Mouse (Mus musculus) MEL (cell line): ENCODE results near the gene Suclg2. TPM values are rescaled to one million over a fixed set of nuclear protein-coding genes. Genes with fewer than 3 reads are reported as not detected.
A peak's percentile ranks its signal among the peaks of the same experiment; 100 is the strongest.

Experiments used
- DNase-seq: peaks from one replicate; pipeline ENCODE4 v3.0.0; 2011; ENCODE audit warnings: low read depth, low spot score
- H3K27ac ChIP-seq: 2 replicates; pipeline ENCODE4 v1.5.1; 2012; ENCODE audit warnings: low read depth, mild to moderate bottlenecking, control low read depth, low read length, moderate library complexity; ENCODE audit not compliant: control insufficient read depth
- H3K27me3 ChIP-seq, 2 experiments: fragments of 150-350 bp in 1 of 2; sonication (generic) in 1 of 2; 2 replicates each; pipeline ENCODE4 v1.6.1; 2012; ENCODE audit warnings: low read length in 2 of 2, mild to moderate bottlenecking in 2 of 2, improper control_type of control experiment in 1 of 2, moderate library complexity in 1 of 2; ENCODE audit not compliant: insufficient read depth in 2 of 2, control insufficient read depth in 1 of 2
- H3K36me3 ChIP-seq, 2 experiments: 2 replicates each; pipeline ENCODE4 v1.6.1; 2012 to 2014; ENCODE audit warnings: low read length in 2 of 2, improper control_type of control experiment in 1 of 2, inconsistent platforms in 1 of 2, mild to moderate bottlenecking in 1 of 2; ENCODE audit not compliant: insufficient read depth in 2 of 2, control insufficient read depth in 1 of 2
- H3K4me1 ChIP-seq, 2 experiments: fragments of 150-350 bp in 1 of 2; sonication (generic) in 1 of 2; 2 replicates each; pipeline ENCODE4 v1.6.1; 2012; ENCODE audit warnings: low read length in 2 of 2, improper control_type of control experiment in 1 of 2, mild to moderate bottlenecking in 1 of 2; ENCODE audit not compliant: insufficient read depth in 2 of 2, control insufficient read depth in 1 of 2
- H3K4me3 ChIP-seq, 2 experiments: fragments of 150-350 bp in 1 of 2; sonication (generic) in 1 of 2; 2 replicates each; pipeline ENCODE4 v1.5.1; 2012; ENCODE audit warnings: low read depth in 2 of 2, low read length in 2 of 2, mild to moderate bottlenecking in 2 of 2, moderate library complexity in 2 of 2, control low read depth in 1 of 2, improper control_type of control experiment in 1 of 2; ENCODE audit not compliant: control insufficient read depth in 1 of 2, insufficient read depth in 1 of 2
- H3K79me2 ChIP-seq: 2 replicates; pipeline ENCODE4 v1.6.1; 2012; ENCODE audit warnings: mild to moderate bottlenecking, low read length, moderate library complexity; ENCODE audit not compliant: control insufficient read depth, poor library complexity, insufficient read depth
- H3K9ac ChIP-seq: 2 replicates; pipeline ENCODE4 v1.6.1; 2012; ENCODE audit warnings: low read depth, mild to moderate bottlenecking, control low read depth, low read length, moderate library complexity; ENCODE audit not compliant: control insufficient read depth, poor library complexity, severe bottlenecking
- H3K9me3 ChIP-seq: fragments of 150-350 bp; sonication (generic); replicated peaks from 2 replicates; pipeline ENCODE4 v1.6.1; 2012; ENCODE audit warnings: mild to moderate bottlenecking, low read length, improper control_type of control experiment, moderate library complexity; ENCODE audit not compliant: insufficient read depth
- ETS1 ChIP-seq: IDR thresholded peaks from 2 replicates; pipeline ENCODE4 v1.6.1; 2012; ENCODE audit warnings: low read depth, mild to moderate bottlenecking, inconsistent platforms, low read length, improper control_type of control experiment, moderate library complexity
- KAT2A ChIP-seq: conservative IDR thresholded peaks from 2 replicates; pipeline ENCODE4 v1.6.1; 2012; ENCODE audit warnings: low read depth, low read length, improper control_type of control experiment, inconsistent platforms
- MAX ChIP-seq: IDR thresholded peaks from 2 replicates; pipeline ENCODE4 v1.6.1; 2011; ENCODE audit warnings: low read length, improper control_type of control experiment
- MEF2A ChIP-seq: IDR thresholded peaks from 2 replicates; pipeline ENCODE4 v1.6.1; 2014; ENCODE audit warnings: low read depth, mild to moderate bottlenecking, inconsistent platforms, low read length, improper control_type of control experiment; ENCODE audit not compliant: poor library complexity, insufficient replicate concordance, severe bottlenecking; ENCODE audit errors: extremely low read depth
- MXI1 ChIP-seq: IDR thresholded peaks from 2 replicates; pipeline ENCODE4 v1.6.1; 2011; ENCODE audit warnings: mild to moderate bottlenecking, low read depth, low read length, improper control_type of control experiment
- MYB ChIP-seq: IDR thresholded peaks from 2 replicates; pipeline ENCODE4 v1.6.1; 2011; ENCODE audit warnings: mild to moderate bottlenecking, low read depth, low read length, improper control_type of control experiment
- POLR2A ChIP-seq, 2 experiments: IDR thresholded peaks; 2 replicates each; pipeline ENCODE4 v1.6.1; 2011 to 2012; ENCODE audit warnings: low read length in 2 of 2, mild to moderate bottlenecking in 2 of 2, control low read depth in 1 of 2, improper control_type of control experiment in 1 of 2, low read depth in 1 of 2, moderate library complexity in 1 of 2; ENCODE audit not compliant: control insufficient read depth in 1 of 2, insufficient read depth in 1 of 2, poor library complexity in 1 of 2
- POLR2AphosphoS2 ChIP-seq: IDR thresholded peaks from 2 replicates; pipeline ENCODE4 v1.6.1; 2011; ENCODE audit warnings: low read length, improper control_type of control experiment
- RCOR1 ChIP-seq: IDR thresholded peaks from 2 replicates; pipeline ENCODE4 v1.6.1; 2012; ENCODE audit warnings: low read depth, mild to moderate bottlenecking, inconsistent platforms, low read length, improper control_type of control experiment
- TAL1 ChIP-seq: IDR thresholded peaks from 2 replicates; pipeline ENCODE4 v1.6.1; 2012; ENCODE audit warnings: mild to moderate bottlenecking, inconsistent platforms, low read length, moderate library complexity, mixed read lengths
- TBP ChIP-seq: IDR thresholded peaks from 2 replicates; pipeline ENCODE4 v1.8.0; 2011; ENCODE audit warnings: low read depth, low read length, improper control_type of control experiment
- TCF12 ChIP-seq: IDR thresholded peaks from 2 replicates; pipeline ENCODE4 v1.6.1; 2014; ENCODE audit warnings: low read depth, mild to moderate bottlenecking, inconsistent platforms, low read length, improper control_type of control experiment, moderate library complexity
- USF1 ChIP-seq: IDR thresholded peaks from 2 replicates; pipeline ENCODE4 v1.6.1; 2014; ENCODE audit warnings: low read depth, mild to moderate bottlenecking, inconsistent platforms, low read length, improper control_type of control experiment, moderate library complexity
- USF2 ChIP-seq, 2 experiments: IDR thresholded peaks; 2 replicates each; pipeline ENCODE4 v1.6.1; 2011 to 2012; ENCODE audit warnings: improper control_type of control experiment in 2 of 2, low read length in 2 of 2, borderline replicate concordance in 1 of 2, inconsistent platforms in 1 of 2, low read depth in 1 of 2, mild to moderate bottlenecking in 1 of 2; ENCODE audit not compliant: insufficient read depth in 1 of 2
- ZC3H11A ChIP-seq: IDR thresholded peaks from 2 replicates; pipeline ENCODE4 v1.6.1; 2012; ENCODE audit warnings: low read depth, mild to moderate bottlenecking, inconsistent platforms, low read length, improper control_type of control experiment
- ZKSCAN1 ChIP-seq: IDR thresholded peaks from 2 replicates; pipeline ENCODE4 v1.6.1; 2012; ENCODE audit warnings: low read depth, mild to moderate bottlenecking, inconsistent platforms, low read length, improper control_type of control experiment, moderate library complexity
- ZMIZ1 ChIP-seq: IDR thresholded peaks from 2 replicates; pipeline ENCODE4 v1.6.1; 2012; ENCODE audit warnings: low read depth, mild to moderate bottlenecking, inconsistent platforms, low read length, improper control_type of control experiment, moderate library complexity
- polyA plus RNA-seq, 2 experiments: library from polyadenylated mRNA; stranded (reverse) in 1 of 2; unstranded in 1 of 2; fragments of >175 nt in 1 of 2; fragments of >200 nt in 1 of 2; gene quantifications; 2 replicates each; pipeline versions ENCODE4 v1.2.1 to v1.2.4; 2012; ENCODE audit warnings: low replicate concordance in 2 of 2, low read depth in 1 of 2; ENCODE audit not compliant: insufficient read length in 2 of 2, insufficient read depth in 1 of 2, missing spikeins in 1 of 2
- total RNA-seq: library from RNA; depleted of rRNA; stranded (reverse); fragments of 300-350 nt; gene quantifications from 2 replicates; pipeline ENCODE4 v1.2.3, GENCODE M21; 2012

The Suclg2 gene
- total and polyA plus RNA-seq, 3 experiments = 40.0 to 46.5 TPM; not detected in 1

DNA sequence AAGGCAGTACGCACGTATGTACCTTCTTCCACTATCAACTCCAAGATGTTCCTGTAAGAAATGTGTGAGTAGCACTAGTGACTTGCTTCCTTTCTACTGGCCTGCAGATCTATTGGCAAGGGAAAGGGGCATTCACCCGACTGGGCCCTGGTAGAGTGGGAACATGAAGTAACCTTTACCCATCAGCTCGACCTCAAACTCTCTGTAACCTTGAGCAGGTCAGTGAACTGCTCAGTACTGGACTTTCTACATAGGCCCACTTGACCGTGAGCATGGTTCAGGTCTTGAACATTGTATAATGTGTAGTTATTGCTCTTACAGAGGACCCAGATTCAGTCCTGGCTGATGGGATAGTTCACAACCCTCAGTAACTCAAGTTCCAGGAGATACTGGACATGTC, 2.1 kb downstream of the Suclg2 start:
- Histone ChIP-seq H3K4me3 (no peak overlapping the region), H3K27ac (no peak overlapping the region), H3K79me2 (peaks cover 27% of the 10 kb centered on the region)
- no peak for TF ChIP-seq MXI1
- no peak for TF ChIP-seq ZMIZ1
- TF ChIP-seq MEF2A = no peak
- no peak for TF ChIP-seq KAT2A
- no peak for TF ChIP-seq TCF12
- TF ChIP-seq RCOR1 = no peak
- no peak for TF ChIP-seq TBP
- TF ChIP-seq, all 39 proteins: peak for 0
- peaks cover 5 to 9% of the 10 kb centered on the region in 2 experiments; a peak in 3 of 4 replicates for H3K4me1 ChIP-seq
- H3K36me3 ChIP-seq = peaks cover 0 to 7% of the 10 kb centered on the region in 2 experiments; a peak in 2 of 4 replicates
- DNase-seq = peak; percentile 8
- no peaks in the 10 kb centered on the region for H3K27me3 ChIP-seq
- H3K9ac ChIP-seq = no peak overlapping the region
- no peaks in the 10 kb centered on the region for H3K9me3 ChIP-seq

DNA sequence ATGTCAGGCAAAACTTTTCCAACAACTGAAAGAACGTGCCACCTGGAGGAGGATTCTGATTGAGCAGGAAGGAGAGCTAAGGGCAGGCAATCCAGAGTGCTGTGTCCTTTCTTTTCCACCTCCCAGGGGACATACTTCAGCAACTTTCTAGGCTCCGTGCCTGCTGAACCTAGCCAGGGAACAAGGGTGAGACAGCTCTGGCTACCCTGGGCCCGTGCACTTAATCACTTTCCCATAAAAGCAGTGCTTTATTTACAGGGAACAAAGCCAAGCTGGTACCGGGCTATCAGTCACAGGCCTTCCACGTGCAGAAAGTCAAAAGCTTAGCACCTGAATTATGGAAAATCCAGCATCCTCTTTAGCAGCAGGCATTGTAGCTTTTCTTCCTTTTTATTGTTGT, 5.4 kb downstream of the Suclg2 start:
- Histone ChIP-seq H3K27ac (no peak overlapping the region), H3K9ac (no peak overlapping the region), H3K27me3 (no peaks in the 10 kb centered on the region), H3K4me1 (peaks cover 2 to 5% of the 10 kb centered on the region in 2 experiments; a peak in 2 of 4 replicates), H3K36me3 (peaks cover 0 to 3% of the 10 kb centered on the region in 2 experiments; a peak in 2 of 4 replicates), H3K4me3 (no peak overlapping the region), H3K9me3 (no peaks in the 10 kb centered on the region), H3K79me2 (peaks cover 30% of the 10 kb centered on the region)
- no peak for DNase-seq
- no peak for TF ChIP-seq POLR2A (IDR thresholded peaks at IDR 0.05; ENCODE audit: control insufficient read depth in 1 of 2, insufficient read depth in 1 of 2, low read depth in 1 of 2, low read length in 2 of 2, poor library complexity in 1 of 2)
- TF ChIP-seq TAL1 = no peak
- no peak for TF ChIP-seq MYB

DNA sequence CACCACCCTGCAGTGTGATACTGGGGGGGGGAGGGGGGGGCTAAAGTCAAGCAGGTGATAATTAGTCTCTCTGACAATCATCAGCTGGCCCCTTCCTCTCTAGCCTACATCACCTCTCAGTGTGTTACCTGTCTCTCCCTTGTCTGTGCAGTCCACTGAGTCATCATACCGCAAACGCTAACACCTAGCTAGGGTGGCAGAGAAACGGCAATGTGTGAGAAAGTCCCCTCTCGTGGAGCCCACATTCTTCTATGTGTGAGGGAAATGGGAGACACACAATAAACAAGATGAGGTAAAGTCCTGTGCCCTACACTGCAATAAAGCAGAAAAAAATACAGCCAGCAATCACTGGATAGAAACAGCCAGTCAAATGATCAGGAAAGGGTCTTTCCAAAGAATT, 6.5 kb downstream of the Suclg2 start:
- Histone ChIP-seq H3K27ac (no peak overlapping the region), H3K79me2 (peaks cover 25% of the 10 kb centered on the region), H3K9me3 (no peaks in the 10 kb centered on the region), H3K9ac (no peak overlapping the region), H3K27me3 (no peaks in the 10 kb centered on the region), H3K4me3 (no peak overlapping the region), H3K4me1 (peaks cover 0 to 3% of the 10 kb centered on the region in 2 experiments; a peak in 2 of 4 replicates), H3K36me3 (no peaks in the 10 kb centered on the region; a peak in 1 of 4 replicates)
- TF ChIP-seq MAX = no peak
- no peak for TF ChIP-seq ZC3H11A
- no peak for TF ChIP-seq USF2 (IDR thresholded peaks at IDR 0.05; ENCODE audit: borderline replicate concordance in 1 of 2, insufficient read depth in 1 of 2, low read depth in 1 of 2, low read length in 2 of 2)
- TF ChIP-seq USF1 = no peak
- TF ChIP-seq POLR2AphosphoS2 = no peak
- TF ChIP-seq ZKSCAN1 = no peak
- TF ChIP-seq ETS1 = no peak
- TF ChIP-seq KAT2A = no peak
- no peak for TF ChIP-seq TCF12
- TF ChIP-seq MYB = no peak
- no peak for DNase-seq
